Mouse (Mus musculus) layer of hippocampus, adult 8-10 months (tissue): ENCODE measurements around the gene Actr8. TPM values are rescaled to one million over a fixed set of nuclear protein-coding genes. Genes with fewer than 3 reads are reported as not detected.

Experiments
- DNase-seq, 2 experiments: peaks; one replicate each; pipeline ENCODE4 v3.0.0; 2022; ENCODE audit warnings: low spot score in 2 of 2
- total RNA-seq, 4 experiments: library from RNA; stranded (reverse); gene quantifications; 2 replicates each; pipeline ENCODE4 v1.2.4; 2022

Gene Actr8
- total RNA-seq, 4 experiments from 2014 or later, result 73.8 to 101 (median 90.1) TPM

- no peak for DNase-seq
Observed at GRCm38 (mm10) chr14:29994976-29995375, 16.8 kb downstream of the Actr8 start.

- no peak for DNase-seq
Observed at GRCm38 (mm10) chr14:29996000-29996751, 18.0 kb downstream of the Actr8 start.

GRCm38 (mm10) chr14:29997345-29997744, 19.2 kb downstream of the Actr8 start:
- no peak for DNase-seq

DNA sequence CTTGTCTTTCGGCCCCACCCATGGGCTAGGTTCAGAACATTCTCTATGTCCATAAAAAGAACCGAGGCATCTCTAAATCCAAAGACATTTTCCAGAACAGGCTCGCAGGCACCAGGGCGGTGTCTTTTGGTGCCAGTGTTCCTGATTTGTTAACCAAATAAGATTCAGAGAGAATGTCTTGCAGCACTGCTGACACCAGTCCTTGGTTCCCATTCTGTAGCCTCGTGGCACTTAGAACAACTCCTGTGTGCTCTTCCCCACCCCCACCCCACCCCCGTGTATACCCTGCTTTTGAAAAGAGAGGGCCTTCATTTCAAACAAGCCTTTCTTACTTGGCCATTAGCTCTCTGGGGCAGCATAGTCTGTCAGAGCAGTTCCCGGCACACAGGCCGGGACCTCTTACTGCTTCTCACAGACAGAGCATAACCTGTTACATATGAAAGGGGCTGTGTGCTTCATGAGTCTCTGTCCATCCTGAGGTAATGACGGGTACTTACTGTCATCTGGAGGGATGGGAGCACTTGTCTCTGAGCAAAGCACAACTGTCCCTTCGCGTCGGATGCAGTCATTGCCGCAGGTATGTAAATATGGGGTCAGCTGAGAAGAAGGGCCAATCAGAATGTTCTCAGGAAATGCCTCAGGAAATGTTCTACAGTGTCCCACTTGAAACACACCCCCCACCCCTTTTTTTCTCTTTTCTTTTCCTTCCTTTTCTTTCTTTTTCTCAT, 20.8 kb downstream of the Actr8 start:
- DNase-seq, result no peak

- DNase-seq, result no peak
Observed at GRCm38 (mm10) chr14:29999475-29999811, 21.3 kb downstream of the Actr8 start.

DNA sequence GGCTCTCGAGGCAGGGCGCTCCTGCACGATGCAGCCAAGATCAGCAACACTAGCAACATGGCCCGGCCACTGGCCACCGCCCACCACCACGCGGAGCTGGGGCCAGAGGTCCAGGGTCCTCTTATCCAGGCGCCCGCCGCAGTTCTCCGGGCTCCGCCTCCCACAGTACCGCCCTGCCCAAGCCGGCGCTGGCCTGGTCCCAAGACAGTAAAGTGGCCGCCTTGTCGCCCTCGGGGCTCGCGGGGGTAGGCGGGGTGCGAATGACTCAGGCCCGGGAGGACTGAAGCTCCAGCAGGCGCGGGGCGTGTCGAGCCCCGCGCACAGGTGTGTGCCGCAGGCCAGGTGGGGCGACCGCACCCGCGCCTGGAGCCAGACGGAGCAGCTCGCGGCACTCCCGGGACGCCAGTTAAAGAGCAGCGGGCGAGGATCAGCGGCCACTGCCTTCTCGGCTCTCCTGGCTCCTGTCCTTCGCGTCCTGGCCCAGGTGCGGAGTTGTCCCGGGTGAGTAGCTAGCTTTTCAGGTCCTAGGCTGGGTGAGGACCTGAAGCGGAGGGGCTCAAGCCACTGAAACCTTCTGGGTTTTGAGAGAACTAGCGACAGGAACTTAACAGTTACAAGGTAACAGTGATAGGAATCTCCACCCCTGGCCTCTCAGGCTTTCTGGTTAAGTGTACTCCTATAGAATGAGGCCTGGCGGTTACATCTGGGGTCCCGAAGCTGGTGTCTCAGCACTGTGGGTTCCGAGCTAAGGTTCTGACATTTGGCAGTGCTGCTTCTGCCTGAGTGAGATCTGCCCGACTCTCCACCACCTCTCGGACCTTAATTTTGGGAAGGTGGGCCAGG, 30.8 kb downstream of the Actr8 start, which contains the start of the genes Il17rb and Chdh:
Gene Il17rb (minus strand): TSS at position 164 of the 843 bp plus-strand sequence.
Gene Chdh (plus strand): TSS at position 291 of the 843 bp plus-strand sequence.
- DNase-seq, result peak in 1 of 2 experiments; percentile 40

DNA sequence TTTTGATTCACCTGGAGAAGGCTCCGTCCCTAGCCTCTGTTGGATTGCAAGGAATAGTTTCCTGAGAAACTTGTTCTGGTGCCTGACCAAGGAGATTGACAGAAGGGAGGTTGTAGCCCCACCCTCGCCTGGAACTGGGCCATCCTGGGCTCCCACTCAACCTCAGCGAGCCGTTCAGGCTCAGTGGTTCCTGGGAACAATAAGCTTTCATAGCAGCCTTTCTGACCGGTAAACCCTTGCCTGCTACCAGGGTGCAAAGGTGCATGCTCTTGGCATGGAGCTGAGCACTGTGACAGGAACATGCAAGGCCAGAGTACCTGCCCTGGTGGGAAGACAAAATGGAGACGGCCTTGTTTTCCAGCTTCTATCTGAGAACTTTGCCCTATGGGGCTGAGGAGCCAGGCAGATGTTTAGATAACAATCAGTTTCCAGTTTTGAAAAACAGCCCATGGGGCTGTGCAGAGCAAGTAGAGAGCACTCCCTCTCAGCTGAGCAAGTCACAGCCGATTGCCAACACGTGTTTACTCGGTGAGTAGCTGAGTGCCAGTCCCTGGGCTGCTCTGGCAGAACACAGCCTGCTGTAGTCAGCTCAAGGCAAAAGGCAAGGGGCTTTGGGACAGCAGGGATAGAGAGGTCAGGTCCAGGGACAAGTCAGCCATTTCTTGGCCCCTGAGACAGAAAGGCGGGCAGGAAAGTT, 31.9 kb downstream of the Actr8 start:
- peak; percentile 37 to 52 for DNase-seq

DNA sequence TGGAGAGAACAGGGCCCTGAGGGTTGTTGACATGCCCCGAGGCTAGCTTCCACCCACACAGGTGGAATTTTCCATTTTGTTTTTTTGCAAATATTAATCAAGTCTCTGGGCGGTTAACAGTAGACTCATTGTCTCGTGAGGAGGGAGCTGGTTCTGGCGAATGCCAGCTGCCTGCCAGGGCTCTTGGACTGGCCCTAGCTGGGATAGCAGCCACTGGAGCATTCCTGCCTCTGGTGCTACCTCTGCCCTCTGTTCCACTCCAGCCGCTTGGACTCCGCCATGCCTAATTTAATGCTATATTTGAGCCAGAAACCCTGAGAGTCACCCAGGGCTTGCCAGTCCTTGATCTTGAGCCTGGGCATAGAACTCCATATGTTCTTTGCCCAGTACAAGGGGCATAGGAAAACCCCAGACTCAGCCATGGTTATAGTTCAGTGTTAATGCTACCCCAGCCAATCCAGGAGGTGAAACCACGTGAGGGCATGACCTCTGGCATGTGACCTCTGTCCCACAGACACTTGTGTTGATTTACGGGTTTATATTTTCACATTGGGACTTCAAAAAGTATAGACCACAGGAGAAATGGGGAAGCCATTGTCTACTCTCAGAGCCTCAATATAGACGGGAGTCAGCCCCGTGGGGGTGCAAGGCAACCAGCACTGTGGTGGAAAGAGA, 33.9 kb downstream of the Actr8 start:
- DNase-seq, result peak; percentile 27 to 35

- no peak for DNase-seq
Observed at GRCm38 (mm10) chr14:30014487-30014886, 36.4 kb downstream of the Actr8 start.

DNA sequence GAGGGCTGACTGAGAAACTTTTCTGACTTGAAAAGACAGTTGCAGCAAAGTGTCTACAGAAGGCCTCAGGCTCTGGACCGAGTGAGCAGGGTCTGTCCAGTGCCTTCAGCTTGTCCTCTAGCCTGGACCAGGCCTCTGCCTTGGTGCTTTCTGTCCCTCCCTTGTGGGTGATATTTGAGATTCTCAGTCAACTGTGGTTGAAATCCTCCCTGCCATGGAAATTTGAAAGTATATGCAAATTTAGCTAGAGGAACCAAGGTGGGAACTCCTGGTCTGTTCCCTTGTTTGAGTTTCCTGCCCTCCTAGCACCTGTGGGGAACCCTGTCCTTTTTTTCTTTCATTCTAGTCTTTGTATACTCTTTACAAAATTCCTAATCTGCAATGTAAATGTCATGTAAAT, 36.9 kb downstream of the Actr8 start:
- DNase-seq, result no peak

GRCm38 (mm10) chr14:30016666-30017065, 38.5 kb downstream of the Actr8 start:
- no peak for DNase-seq

DNA sequence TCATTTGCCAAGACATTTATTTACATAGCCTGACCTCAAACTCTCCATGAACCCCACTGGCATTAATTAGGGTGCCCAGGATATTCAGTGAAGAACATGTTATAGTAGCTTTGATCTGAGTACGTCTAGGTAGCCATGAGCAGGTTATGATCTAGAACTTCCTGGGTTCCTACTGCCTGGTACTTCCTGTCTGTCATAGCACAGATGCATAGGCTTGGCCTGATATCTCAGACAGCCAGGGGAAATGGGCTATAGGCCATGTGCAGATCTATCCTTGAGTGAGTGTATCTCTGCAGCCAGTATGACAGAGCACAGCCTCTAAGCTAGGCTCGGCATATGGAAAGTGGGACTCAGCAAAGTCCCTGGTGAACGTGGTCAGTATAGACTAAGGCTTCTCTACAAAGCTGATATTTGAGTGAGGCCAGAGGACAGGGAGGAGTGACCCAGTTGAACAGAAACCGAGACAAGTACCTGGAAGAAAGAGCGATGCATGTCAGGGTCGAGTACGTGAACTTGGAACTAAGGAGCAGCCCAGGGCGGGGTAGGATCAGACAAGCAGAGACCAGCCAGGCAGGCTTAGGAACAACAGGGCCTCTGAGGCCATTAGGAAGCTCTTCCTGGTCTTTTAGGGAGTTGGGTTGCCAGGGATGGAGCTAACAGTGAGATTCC, 39.8 kb downstream of the Actr8 start:
- DNase-seq, result no peak

GRCm38 (mm10) chr14:30018463-30018801, 40.3 kb downstream of the Actr8 start:
- no peak for DNase-seq

- no peak for DNase-seq
Observed at GRCm38 (mm10) chr14:30018846-30019245, 40.7 kb downstream of the Actr8 start.

GRCm38 (mm10) chr14:30019375-30019774, 41.2 kb downstream of the Actr8 start:
- no peak for DNase-seq

- DNase-seq, result no peak
Observed at GRCm38 (mm10) chr14:30019792-30020575, 41.8 kb downstream of the Actr8 start.

DNA sequence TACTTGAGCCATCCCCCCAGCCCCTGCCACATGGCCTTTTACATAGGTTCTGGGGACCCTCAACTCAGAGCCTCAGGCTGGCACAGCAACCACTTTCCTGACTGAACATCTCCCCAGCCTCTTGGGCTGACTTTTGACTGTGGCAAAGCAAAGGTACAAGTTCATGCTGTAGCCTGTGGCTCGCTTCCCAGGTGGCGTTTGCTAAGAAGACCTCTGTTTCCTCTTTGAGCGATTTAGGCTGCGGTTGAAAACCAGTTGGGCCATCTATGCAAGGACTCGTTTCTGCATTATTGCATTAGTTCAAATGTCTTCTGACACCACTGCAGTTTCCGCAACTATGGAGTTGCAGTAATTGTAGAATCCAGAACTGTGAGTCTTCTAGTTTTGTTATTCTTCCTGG, 44.3 kb downstream of the Actr8 start:
- no peak for DNase-seq

- no peak for DNase-seq
Observed at GRCm38 (mm10) chr14:30024387-30024786, 46.2 kb downstream of the Actr8 start.

DNA sequence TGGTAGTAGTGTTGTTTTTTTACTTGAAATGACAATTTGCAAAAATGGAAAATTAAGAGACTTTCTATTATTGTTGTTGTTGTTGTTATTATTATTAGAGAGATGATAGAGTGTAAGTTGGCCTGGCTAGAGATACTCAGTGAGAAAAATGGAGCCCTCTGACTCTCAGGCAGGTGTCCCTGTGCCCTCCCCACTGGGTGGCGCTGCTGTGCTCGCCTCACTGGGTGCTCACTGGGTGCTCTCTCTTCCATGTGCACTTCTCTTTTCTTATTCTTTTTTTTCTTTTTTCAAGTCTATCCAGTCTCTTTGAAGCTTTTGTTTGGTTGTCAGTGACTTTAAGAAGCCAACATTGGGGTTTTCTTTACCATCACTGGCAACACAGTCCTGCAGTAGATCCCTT, 49.2 kb downstream of the Actr8 start:
- DNase-seq, result no peak
